Mouse (Mus musculus) right cerebral cortex, postnatal 10 days (tissue): Measurements from ENCODE around the gene Mtmr12.

Experiments
- DNase-seq, 2 experiments: peaks; one replicate each; pipeline ENCODE4 v3.0.0; 2021; ENCODE audit warnings: low spot score in 2 of 2

The Mtmr12 gene

DNA sequence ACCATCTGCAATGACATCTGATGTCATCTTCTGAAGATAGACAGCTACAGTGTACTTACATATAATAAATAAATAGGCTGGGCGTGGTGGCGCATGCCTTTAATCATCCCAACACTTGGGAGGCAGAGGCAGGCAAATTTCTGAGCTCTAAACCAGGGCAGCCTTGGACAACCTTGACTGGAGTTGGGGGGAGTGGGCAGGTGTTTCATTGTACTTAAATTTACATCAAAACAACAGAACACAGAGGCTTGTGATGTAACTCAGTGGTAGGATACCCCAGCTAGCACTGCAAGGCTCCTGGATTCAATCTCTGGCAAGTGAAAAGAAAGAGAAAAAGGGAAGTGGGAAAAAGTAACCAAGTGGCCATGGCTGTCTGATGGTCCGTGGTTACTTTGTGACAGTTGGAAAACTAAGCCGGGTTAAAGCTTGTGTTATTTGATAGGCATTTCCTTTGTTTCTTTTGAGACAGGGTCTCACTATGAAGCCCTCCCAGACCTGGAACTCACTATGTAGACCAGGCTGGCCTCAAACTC lies 70.3 kb downstream of the Mtmr12 start:
- no peak for DNase-seq

- DNase-seq, result no peak
Observed at GRCm38 (mm10) chr15:12279816-12280215, 75.0 kb downstream of the Mtmr12 start.

DNA sequence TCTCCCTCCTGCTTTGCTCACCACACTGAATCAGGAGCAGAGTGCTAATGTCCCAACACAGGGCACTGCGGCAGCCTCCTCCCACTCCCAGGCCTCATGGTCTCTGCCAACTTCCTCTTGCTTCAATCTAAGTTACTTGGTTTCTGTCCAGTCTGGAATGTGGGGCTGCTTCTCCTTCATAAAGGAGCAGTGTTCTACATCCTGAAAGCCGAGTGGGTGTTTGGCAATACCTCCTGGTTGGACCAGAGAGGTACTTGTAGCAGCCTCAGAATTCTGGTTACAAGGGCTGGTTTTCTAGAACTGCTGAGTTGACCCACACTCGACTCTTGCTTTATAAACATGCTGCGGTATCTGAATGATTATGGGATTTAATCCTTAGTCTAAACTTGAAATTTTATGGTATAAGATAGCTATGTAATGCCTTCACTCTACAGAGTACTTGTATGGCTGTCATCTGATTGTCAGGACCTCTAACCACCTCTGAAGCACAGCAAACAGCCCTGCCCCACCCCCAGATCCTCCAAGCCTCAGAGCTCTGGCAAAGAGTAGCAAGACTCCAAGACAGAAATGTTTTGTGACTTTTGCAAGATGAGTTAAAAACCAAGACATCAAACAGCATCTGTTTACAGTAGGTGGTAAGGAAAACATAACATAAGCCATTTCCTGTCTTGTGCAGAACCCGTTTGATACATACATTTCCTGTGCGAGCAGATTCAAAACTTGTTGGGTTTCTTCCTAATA lies 80.1 kb downstream of the Mtmr12 start:
- peak; percentile 61 to 69 for DNase-seq

DNA sequence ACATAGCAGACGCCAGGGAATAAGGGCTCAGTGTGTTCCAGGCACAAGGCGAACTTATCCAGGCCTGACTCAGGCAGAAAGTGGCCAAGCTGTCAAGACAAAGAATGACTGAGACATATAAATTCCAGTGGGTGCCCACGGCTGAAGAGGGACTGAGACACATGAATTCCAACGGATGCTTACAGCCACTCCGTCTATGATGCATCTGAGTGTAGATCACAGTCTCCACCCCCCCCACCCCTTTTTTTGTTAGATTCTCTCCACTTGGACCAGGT lies 80.6 kb downstream of the Mtmr12 start:
- no peak for DNase-seq

GRCm38 (mm10) chr15:12290330-12290729 lies 85.5 kb downstream of the Mtmr12 start:
- DNase-seq, result no peak

GRCm38 (mm10) chr15:12291757-12292156 lies 86.9 kb downstream of the Mtmr12 start:
- DNase-seq, result no peak

- no peak for DNase-seq
Observed at GRCm38 (mm10) chr15:12296228-12296627, 91.4 kb downstream of the Mtmr12 start.

DNA sequence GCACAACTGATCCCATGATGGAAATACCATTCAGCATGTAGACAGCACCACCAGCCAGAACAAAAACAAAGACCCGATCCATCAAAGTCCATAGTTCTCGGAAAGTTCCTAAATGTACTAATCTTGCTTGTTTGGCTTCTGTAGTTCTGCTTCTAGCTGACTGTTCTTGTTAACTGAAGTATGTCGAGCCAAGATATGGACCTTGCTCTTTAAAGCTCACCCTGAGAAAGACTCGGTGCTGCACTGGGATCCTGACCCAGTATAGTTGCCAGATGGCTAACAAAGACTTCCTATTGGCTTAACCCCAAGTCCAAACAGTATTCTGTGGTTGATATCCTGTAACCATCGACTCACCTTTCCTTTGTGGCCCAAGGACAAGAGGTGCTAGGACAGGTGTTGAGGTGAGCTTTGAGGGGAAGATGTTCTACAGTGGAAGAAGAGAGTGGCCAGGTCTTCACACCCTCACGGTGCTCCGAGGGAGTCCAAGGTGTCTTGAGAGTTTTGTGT lies 93.5 kb downstream of the Mtmr12 start:
- no peak for DNase-seq

DNA sequence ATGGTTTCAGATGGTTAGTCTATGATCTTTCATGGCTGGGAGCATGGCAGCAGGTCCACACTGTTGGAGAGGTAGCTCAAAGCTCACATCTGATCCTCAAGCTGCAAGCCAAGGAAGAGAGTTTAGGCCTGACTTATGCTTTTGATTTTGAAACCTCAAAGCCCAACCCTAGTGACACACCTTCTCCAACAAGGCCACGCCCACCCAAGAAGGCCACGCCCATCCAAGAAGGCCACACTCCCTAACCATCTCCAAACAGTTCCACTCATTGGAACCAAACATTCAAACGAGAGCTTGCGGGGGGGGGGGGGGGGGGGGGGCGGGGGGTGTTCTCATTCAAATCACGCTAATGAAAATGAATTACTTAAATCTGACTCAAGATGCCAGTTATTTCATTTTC lies 96.9 kb downstream of the Mtmr12 start:
- DNase-seq, result no peak

DNA sequence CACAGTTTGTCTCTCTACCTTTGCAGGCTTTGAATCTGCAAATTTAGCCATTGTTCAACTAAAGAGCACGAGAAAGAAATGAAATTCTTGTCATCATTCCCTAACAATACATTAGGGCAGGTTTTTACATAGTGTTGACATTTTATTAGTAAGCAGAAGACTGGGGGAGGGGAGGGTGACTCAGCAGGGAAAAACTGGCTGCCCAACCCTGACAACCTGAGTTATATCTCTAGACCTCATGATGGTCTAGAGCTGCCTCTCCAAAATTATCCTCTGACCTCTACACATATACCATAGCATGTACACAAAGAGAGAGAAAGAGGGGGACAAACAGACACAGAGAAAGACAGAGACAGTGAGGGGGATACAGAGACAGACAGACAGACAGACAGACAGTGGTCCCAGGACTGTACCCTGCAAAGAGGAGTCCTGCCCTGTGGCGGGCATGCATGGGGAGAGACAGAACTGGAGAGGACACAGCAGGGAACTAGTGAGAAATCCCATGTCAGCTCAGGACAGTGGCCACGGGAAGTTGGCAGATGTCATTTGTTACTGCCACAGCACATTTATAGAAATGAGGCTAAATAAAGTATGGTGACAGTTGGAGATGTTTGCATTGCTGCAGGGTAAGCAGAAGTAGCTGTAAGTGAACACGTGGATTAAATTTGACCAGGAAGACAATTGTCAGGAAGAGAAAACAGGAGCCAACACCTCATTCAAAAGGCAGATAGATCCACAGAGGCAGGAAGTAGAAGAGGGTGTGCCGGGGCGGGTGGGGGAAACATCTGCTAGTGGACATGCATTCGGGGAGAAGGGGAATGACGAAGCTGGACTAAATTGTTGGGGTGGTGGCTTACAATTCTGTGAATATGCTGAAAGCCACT lies 101.6 kb downstream of the Mtmr12 start:
- peak; percentile 53 to 69 for DNase-seq

DNA sequence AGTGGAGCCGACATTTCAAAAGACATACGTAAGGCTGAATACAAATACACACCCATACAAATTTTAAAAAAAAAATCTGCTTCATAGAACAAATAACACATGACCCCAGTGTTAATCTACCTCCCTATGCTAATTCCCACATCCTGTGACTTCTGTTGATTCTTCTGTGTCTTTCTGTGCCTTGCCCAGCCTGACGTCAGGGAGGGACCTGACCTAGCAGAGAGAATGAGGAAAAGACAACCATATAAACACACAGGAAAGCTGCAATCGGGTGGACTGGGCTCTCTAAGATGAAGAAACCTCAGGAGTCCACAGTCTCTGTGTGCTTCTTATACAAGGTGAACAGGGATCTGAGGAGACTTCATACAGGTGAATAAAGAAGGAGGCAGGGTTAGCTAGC lies 102.3 kb downstream of the Mtmr12 start:
- no peak for DNase-seq

- no peak for DNase-seq
Observed at GRCm38 (mm10) chr15:12308539-12308938, 103.7 kb downstream of the Mtmr12 start.

GRCm38 (mm10) chr15:12310676-12311075 lies 105.8 kb downstream of the Mtmr12 start:
- DNase-seq, result no peak

GRCm38 (mm10) chr15:12311465-12311864 lies 106.6 kb downstream of the Mtmr12 start:
- DNase-seq, result no peak

DNA sequence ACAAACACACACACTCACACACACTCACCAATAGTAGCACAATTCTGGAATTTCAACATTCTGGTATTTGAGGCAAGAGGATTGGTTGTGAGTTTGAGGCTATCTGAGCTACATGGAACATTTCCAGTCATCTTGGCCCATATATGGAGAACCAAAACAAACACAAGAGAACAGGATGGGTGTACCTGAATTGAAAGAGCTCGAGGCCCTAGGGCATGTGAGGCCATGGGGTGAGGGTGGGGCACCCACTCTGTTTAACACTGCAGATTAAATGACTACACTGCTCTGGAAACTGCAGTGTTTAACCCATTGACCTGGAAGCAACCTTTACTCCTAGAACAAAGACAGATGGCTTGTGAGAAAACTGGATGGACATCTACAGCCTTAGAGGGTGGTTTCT lies 108.4 kb downstream of the Mtmr12 start:
- no peak for DNase-seq

GRCm38 (mm10) chr15:12314584-12314983 lies 109.8 kb downstream of the Mtmr12 start:
- DNase-seq, result no peak

DNA sequence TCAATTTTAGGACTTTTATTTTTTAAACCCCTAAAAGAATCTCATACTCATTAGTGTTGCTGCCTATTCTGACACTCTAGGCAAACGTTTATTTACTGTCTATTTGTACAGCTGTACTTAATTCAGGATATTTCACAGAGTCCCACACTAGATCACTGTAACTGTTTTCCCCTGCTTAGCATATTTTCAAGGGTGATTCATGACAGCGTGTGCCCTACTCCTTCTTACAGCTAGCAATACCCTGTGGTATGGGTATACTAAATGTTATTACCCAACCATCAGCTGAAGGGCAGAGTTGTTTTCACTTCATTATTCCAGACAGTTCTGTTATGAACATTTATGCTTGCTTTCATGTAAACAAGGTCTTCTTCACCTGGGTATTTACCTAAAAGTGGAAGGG lies 111.2 kb downstream of the Mtmr12 start:
- DNase-seq, result no peak

GRCm38 (mm10) chr15:12317290-12317689 lies 112.5 kb downstream of the Mtmr12 start:
- no peak for DNase-seq

- DNase-seq, result no peak
Observed at GRCm38 (mm10) chr15:12318451-12318850, 113.6 kb downstream of the Mtmr12 start.

- DNase-seq, result no peak
Observed at GRCm38 (mm10) chr15:12319889-12320288, 115.1 kb downstream of the Mtmr12 start.

- DNase-seq, result no peak
Observed at GRCm38 (mm10) chr15:12320441-12321090, 115.7 kb downstream of the Mtmr12 start.

DNA sequence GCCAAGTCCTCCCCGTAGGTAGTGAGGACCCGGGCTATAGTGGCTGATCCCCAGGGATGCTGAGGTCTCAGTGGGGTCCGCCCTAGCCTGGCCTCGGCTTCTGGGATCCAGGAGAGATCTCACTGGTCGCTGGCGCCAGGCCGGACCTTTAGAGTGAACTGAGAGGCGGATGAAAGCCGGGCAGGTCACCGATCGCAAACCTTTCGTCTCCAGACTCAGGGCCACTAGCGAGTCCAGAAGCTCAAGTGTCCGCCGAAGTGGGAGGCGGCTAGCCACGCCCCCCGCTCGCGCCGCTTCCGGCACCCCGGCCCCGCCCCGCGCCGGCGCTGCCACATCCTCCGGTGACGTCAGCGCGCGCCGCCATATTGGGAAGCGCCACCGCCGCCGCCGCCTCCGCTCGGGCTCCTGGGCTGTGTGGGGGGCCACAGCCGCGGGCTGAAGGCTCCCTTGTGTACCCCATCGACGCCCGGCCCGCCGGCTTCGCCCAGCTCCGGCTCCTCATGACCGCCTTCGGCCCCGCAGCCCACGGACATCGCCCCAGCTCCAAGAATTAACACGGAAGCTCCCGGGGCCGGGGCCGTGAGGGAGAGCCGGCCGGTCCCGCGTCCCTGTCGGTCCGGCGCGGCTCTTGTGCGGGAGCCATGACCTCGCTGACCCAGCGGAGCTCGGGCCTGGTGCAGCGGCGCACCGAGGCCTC lies 116.4 kb downstream of the Mtmr12 start, which contains the start of gene Golph3:
Gene Golph3, plus strand, starts transcription at position 360 of the 697 bp plus-strand sequence.
- DNase-seq, result peak; percentile 96
